ENCODE assay signal across 28 mouse cellular contexts in the genomic region with DNA sequence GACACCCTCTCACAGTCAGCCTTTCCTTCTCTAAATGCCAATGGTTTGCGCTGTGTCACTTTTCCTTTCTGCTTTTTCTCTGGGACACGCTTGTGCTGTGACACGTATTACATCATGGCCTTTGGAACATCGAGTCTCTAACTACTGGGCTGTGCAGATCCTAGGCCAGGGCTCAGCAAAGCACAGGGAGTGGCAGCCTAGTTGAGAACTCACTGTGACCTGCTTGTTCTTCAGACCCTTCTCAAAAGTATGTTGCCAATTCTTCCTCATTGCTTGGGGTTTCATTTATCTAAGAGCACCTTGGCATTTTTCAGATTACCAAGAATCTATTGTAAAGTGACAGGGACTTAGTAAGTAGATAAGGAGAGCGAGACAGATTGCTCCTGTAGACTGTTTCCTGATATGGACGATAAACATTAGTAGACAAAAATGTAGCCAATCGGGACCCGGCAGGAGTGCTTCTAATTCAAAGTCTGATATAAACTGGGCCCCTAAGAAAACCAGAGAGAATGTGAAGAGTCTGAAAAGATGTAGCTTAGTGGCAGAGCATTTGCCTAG. TPM values are rescaled to one million over a fixed set of nuclear protein-coding genes. Genes with fewer than 3 reads are reported as not detected.
DNase-seq lines count a peak whose midpoint lies in the region; ATAC-seq and TF ChIP-seq lines count a peak whose summit lies in the region.
"Had no signal": no experiment of that assay in that cellular context is flagged by ENCODE, and none has a peak within 500 bp of the region (broad histone marks: within the 10 kb centered on the region; RNA-seq: fewer than 3 reads in every experiment).

No protein-coding gene starts in this region.

- 48% methylated on average over 8 of the region's 8 CpGs for WGBS in liver, embryonic 13.5 days (ENCODE audit: insufficient replicate concordance)

- no peak for TF ChIP-seq RAD21 in MEL (IDR thresholded peaks at IDR 0.05; ENCODE audit: low read depth, low read length)

- H3K9ac ChIP-seq in MEL (ENCODE audit: control insufficient read depth, low read depth, low read length, poor library complexity, severe bottlenecking) = no peak overlapping the region
- no peak overlapping the region for H3K9ac ChIP-seq in liver, embryonic 13.5 days
- H3K9ac ChIP-seq: embryonic facial prominence, embryonic 15.5 days; hindbrain, embryonic 12.5 days had no signal

- H3K79me2 ChIP-seq in MEL (ENCODE audit: control insufficient read depth, insufficient read depth, low read length, poor library complexity) = no peaks in the 10 kb centered on the region

- no peak overlapping the region for H3K4me2 ChIP-seq in liver, embryonic 13.5 days
- H3K4me2 ChIP-seq: embryonic facial prominence, embryonic 15.5 days; hindbrain, embryonic 12.5 days had no signal

- H3K9me3 ChIP-seq in MEL (replicated peaks; ENCODE audit: insufficient read depth, low read length) = no peaks in the 10 kb centered on the region
- H3K9me3 ChIP-seq in liver, embryonic 13.5 days (replicated peaks) = no peaks in the 10 kb centered on the region
- H3K9me3 ChIP-seq: embryonic facial prominence, embryonic 15.5 days; forebrain, embryonic 10.5 days; hindbrain, embryonic 12.5 days had no signal

- no peak for TF ChIP-seq POLR2A in MEL (IDR thresholded peaks at IDR 0.05; ENCODE audit: control insufficient read depth in 1 of 2, insufficient read depth in 1 of 2, low read depth in 1 of 2, low read length in 2 of 2, poor library complexity in 1 of 2)

- DNase-seq in MEL (ENCODE audit: low read depth, low spot score) = peak; percentile 52
- DNase-seq in c-Kit-positive CD71-positive TER-119-negative erythroid progenitor cells, embryonic 14.5 days (ENCODE audit: low read depth) = peak; percentile 40
- DNase-seq in liver, embryonic 13.5 days = no peak
- DNase-seq in right cerebral cortex, postnatal 25 days = no peak
- DNase-seq in gastrocnemius, postnatal 10 days = no peak
- DNase-seq in embryo, embryonic 11 days = no peak
- DNase-seq: cerebellum, adult 18-20 months; cerebellum, adult 9-11 months; gastrocnemius, adult 2 months; gastrocnemius, postnatal 36 days; heart, adult 11 months had no signal

- H3K36me3 ChIP-seq in MEL (ENCODE audit: control insufficient read depth in 1 of 2, insufficient read depth in 2 of 2, low read length in 2 of 2) = peaks cover 0 to 2% of the 10 kb centered on the region in 2 experiments; a peak in 2 of 4 replicates
- H3K36me3 ChIP-seq in liver, embryonic 13.5 days = no peaks in the 10 kb centered on the region
- H3K36me3 ChIP-seq: embryonic facial prominence, embryonic 15.5 days; forebrain, embryonic 10.5 days; hindbrain, embryonic 12.5 days had no signal

- H3K27me3 ChIP-seq in MEL (ENCODE audit: control insufficient read depth in 1 of 2, insufficient read depth in 2 of 2, low read length in 2 of 2) = 0 out of 4 replicates have a peak, but pooled peaks cover 0 to 2% of the 10 kb centered on the region in 2 experiments
- H3K27me3 ChIP-seq in liver, embryonic 13.5 days = no peaks in the 10 kb centered on the region
- H3K27me3 ChIP-seq: embryonic facial prominence, embryonic 15.5 days; hindbrain, embryonic 12.5 days; Patski had no signal

- no peak overlapping the region for H3K4me3 ChIP-seq in MEL (ENCODE audit: control insufficient read depth in 1 of 2, insufficient read depth in 1 of 2, low read depth in 2 of 2, low read length in 2 of 2)
- H3K4me3 ChIP-seq in liver, embryonic 13.5 days (replicated peaks) = no peak overlapping the region
- H3K4me3 ChIP-seq: embryonic facial prominence, embryonic 15.5 days; erythroblast, embryonic 14.5 days; forebrain, embryonic 10.5 days; gastrocnemius, adult 2 months; hindbrain, embryonic 12.5 days had no signal

- ATAC-seq in liver, embryonic 13.5 days (ENCODE audit: low read depth) = peak; percentile 45
- peak; percentile 59 for ATAC-seq in megakaryocyte-erythroid progenitor cell, adult 5-6 weeks (replicated peaks; ENCODE audit: low FRiP score, low TSS enrichment, poor library complexity, severe bottlenecking)
- ATAC-seq: activated CD4-positive, CD25-positive, alpha-beta regulatory T cell, adult 4 months; forebrain, embryonic 14.5 days; hindbrain, embryonic 16.5 days; inflammation-experienced regulatory T-cells, adult 6 months; Patski had no signal

- no peak overlapping the region for H3K27ac ChIP-seq in MEL (ENCODE audit: control insufficient read depth, low read depth, low read length)
- H3K27ac ChIP-seq in liver, embryonic 13.5 days = no peak overlapping the region
- H3K27ac ChIP-seq: embryonic facial prominence, embryonic 15.5 days; forebrain, embryonic 10.5 days; gastrocnemius, adult 2 months; hindbrain, embryonic 12.5 days had no signal

- TF ChIP-seq EP300 in MEL (IDR thresholded peaks at IDR 0.05; ENCODE audit: low read depth in 1 of 2, low read length in 2 of 2) = peak; percentile 70 to 83

- no peak for TF ChIP-seq CTCF in MEL (IDR thresholded peaks at IDR 0.05 in 2 of 3, conservative IDR thresholded peaks at IDR 0.05 in 1 of 3; ENCODE audit: control insufficient read depth in 1 of 3, insufficient read depth in 1 of 3, low read depth in 2 of 3, low read length in 3 of 3, poor library complexity in 1 of 3, severe bottlenecking in 1 of 3)

- H3K4me1 ChIP-seq in MEL (ENCODE audit: control insufficient read depth in 1 of 2, insufficient read depth in 2 of 2, low read length in 2 of 2) = peaks cover 0 to 13% of the 10 kb centered on the region in 2 experiments; a peak in 3 of 4 replicates
- peaks cover 6% of the 10 kb centered on the region; the same call in 1 of the 2 replicates for H3K4me1 ChIP-seq in liver, embryonic 13.5 days (replicated peaks)

TF ChIP-seq in MEL, 35 proteins besides CTCF, POLR2A, EP300 and RAD21:
- TF ChIP-seq ZMIZ1 (IDR thresholded peaks at IDR 0.05; ENCODE audit: low read depth, low read length) = no peak
- peak; percentile 53 for TF ChIP-seq ETS1 (IDR thresholded peaks at IDR 0.05; ENCODE audit: low read depth, low read length)
- TF ChIP-seq TCF12 (IDR thresholded peaks at IDR 0.05; ENCODE audit: low read depth, low read length) = peak; percentile 90
- no peak for TF ChIP-seq NRF1 (IDR thresholded peaks at IDR 0.05; ENCODE audit: insufficient read depth, low read depth, low read length, poor library complexity, severe bottlenecking)
- no peak for TF ChIP-seq MAZ (IDR thresholded peaks at IDR 0.05; ENCODE audit: low read depth, low read length)
- no peak for TF ChIP-seq USF2 (IDR thresholded peaks at IDR 0.05; ENCODE audit: borderline replicate concordance in 1 of 2, insufficient read depth in 1 of 2, low read depth in 1 of 2, low read length in 2 of 2)
- no peak for TF ChIP-seq ZNF384 (IDR thresholded peaks at IDR 0.05; ENCODE audit: low read depth, low read length)
- TF ChIP-seq RCOR1 (IDR thresholded peaks at IDR 0.05; ENCODE audit: low read depth, low read length) = peak; percentile 91
- TF ChIP-seq GATA1 (IDR thresholded peaks at IDR 0.05; ENCODE audit: low read depth, low read length) = peak; percentile 86
- TF ChIP-seq ZKSCAN1 (IDR thresholded peaks at IDR 0.05; ENCODE audit: low read depth, low read length) = no peak
- no peak for TF ChIP-seq CHD1 (IDR thresholded peaks at IDR 0.05; ENCODE audit: low read depth, low read length)
- 0 out of 2 replicates have a peak, but pooled peaks have one; percentile 19 for TF ChIP-seq ELF1 (IDR thresholded peaks at IDR 0.05; ENCODE audit: low read depth, low read length)
- TF ChIP-seq SIN3A (IDR thresholded peaks at IDR 0.05; ENCODE audit: low read length) = no peak; the same call in 1 of the 2 replicates

RNA-seq across cellular contexts. Expression of a gene that starts 2.7 kb away (rescaled TPM):
- total RNA-seq in MEL (2012; rRNA removed) = not detected in 2 replicates
- under 1 TPM in 1 of 2 experiments, not detected in 1; 0.15 TPM for polyA plus RNA-seq in MEL (2012; ENCODE audit: insufficient read depth in 1 of 2, insufficient read length in 2 of 2, low read depth in 1 of 2, low replicate concordance in 2 of 2, missing spikeins in 1 of 2)
- polyA plus RNA-seq in liver, embryonic 13.5 days (2015; fragmentation: Nextera tagmentation; extraction: Ambion mirVana) = not detected in 2 replicates
- not detected in 2 replicates for total RNA-seq in megakaryocyte-erythroid progenitor cell, adult 5-6 weeks (2014; fragmentation: Nextera tagmentation)
- not detected in 2 replicates for total RNA-seq in megakaryocyte-erythroid progenitor cell, adult 5-6 weeks (2017)
- total RNA-seq in gastrocnemius, postnatal 10 days (2021) = not detected
- total RNA-seq: adrenal gland, adult 18-20 months; adrenal gland, postnatal 25 days; ES-E14; gastrocnemius, adult 2 months; gastrocnemius, postnatal 36 days; heart, postnatal 10 days; heart, postnatal 4 days had no signal
- polyA plus RNA-seq: activated CD4-positive, CD25-positive, alpha-beta regulatory T cell, adult 4 months; embryonic facial prominence, embryonic 11.5 days; embryonic facial prominence, embryonic 15.5 days; erythroblast, embryonic 14.5 days; forebrain, embryonic 10.5 days; heart, embryonic 14.5 days; hindbrain, embryonic 16.5 days; inflammation-experienced regulatory T-cells, adult 6 months; Patski had no signal

RNA-seq across cellular contexts. Expression of a gene that starts 47.4 kb away (rescaled TPM):
- 4.2 and 4.3 TPM in 2 replicates for total RNA-seq in MEL (2012; rRNA removed)
- 1 to 10 TPM in 1 of 2 experiments, not detected in 1; 4.6 TPM for polyA plus RNA-seq in MEL (2012; ENCODE audit: insufficient read depth in 1 of 2, insufficient read length in 2 of 2, low read depth in 1 of 2, low replicate concordance in 2 of 2, missing spikeins in 1 of 2)
- 0.90 and 1.1 TPM in 2 replicates for polyA plus RNA-seq in liver, embryonic 13.5 days (2015; fragmentation: Nextera tagmentation; extraction: Ambion mirVana)
- total RNA-seq in megakaryocyte-erythroid progenitor cell, adult 5-6 weeks (2014; fragmentation: Nextera tagmentation) = 5.4 and 8.1 TPM in 2 replicates
- 8.3 and 11.2 TPM in 2 replicates for total RNA-seq in megakaryocyte-erythroid progenitor cell, adult 5-6 weeks (2017)
- 10 to 100 TPM; 24.8 to 30.8 TPM for total RNA-seq in gastrocnemius, postnatal 10 days (2021)

Comparison
In these comparisons a context has a peak if more than half of its experiments do, and no peak if none do; other contexts are left out.
1. DNase-seq: peak in MEL (single experiment) and c-Kit-positive CD71-positive TER-119-negative erythroid progenitor cells, embryonic 14.5 days (single experiment); none in liver, embryonic 13.5 days (single experiment), right cerebral cortex, postnatal 25 days (single experiment), gastrocnemius, postnatal 10 days (single experiment) and embryo, embryonic 11 days (single experiment).